Mouse (Mus musculus) hindbrain, embryonic 16.5 days (tissue): Measurements from ENCODE around the gene Gm3233. TPM values are rescaled to one million over a fixed set of nuclear protein-coding genes. Genes with fewer than 3 reads are reported as not detected.
"Not testable (repeated sequence)": the region's sequence is repeated elsewhere in the genome, so short reads cannot be mapped to it uniquely, and the experiment has no call there.

Experiments
- ATAC-seq: fragments of 200-750 bp; cut with Nextera tagmentation; 2 replicates; pipeline ENCODE4 v1.8.0; 2017; ENCODE audit warnings: moderate TSS enrichment, moderate library complexity
- H3K27ac ChIP-seq: fragments of 300-500 bp; sonication (generic); 2 replicates; pipeline ENCODE4 v1.5.1; 2014; ENCODE audit warnings: low read depth, mild to moderate bottlenecking, control low read depth, low read length, moderate library complexity
- H3K27me3 ChIP-seq: fragments of 300-500 bp; sonication (generic); replicated peaks from 2 replicates; pipeline ENCODE4 v1.6.1; 2014; ENCODE audit warnings: low read length; ENCODE audit not compliant: control insufficient read depth, insufficient read depth
- H3K36me3 ChIP-seq: fragments of 300-500 bp; sonication (generic); 2 replicates; pipeline ENCODE4 v1.6.1; 2014; ENCODE audit warnings: mild to moderate bottlenecking, low read length, moderate library complexity, mixed read lengths; ENCODE audit not compliant: control insufficient read depth, insufficient read depth
- H3K4me1 ChIP-seq: fragments of 300-500 bp; sonication (generic); 2 replicates; pipeline ENCODE4 v1.6.1; 2014; ENCODE audit warnings: low read depth, low read length; ENCODE audit not compliant: control insufficient read depth, insufficient read depth
- H3K4me2 ChIP-seq: fragments of 300-500 bp; sonication (generic); 2 replicates; pipeline ENCODE4 v1.6.1; 2014; ENCODE audit warnings: mild to moderate bottlenecking, low read length, control low read depth, moderate library complexity
- H3K4me3 ChIP-seq: fragments of 300-500 bp; sonication (generic); 2 replicates; pipeline ENCODE4 v1.5.1; 2014; ENCODE audit warnings: mild to moderate bottlenecking, low read length, control low read depth, moderate library complexity
- H3K9ac ChIP-seq: fragments of 300-500 bp; sonication (generic); 2 replicates; pipeline ENCODE4 v1.6.1; 2014; ENCODE audit warnings: low read depth, mild to moderate bottlenecking, control low read depth, low read length, moderate library complexity
- H3K9me3 ChIP-seq: fragments of 300-500 bp; sonication (generic); 2 replicates; pipeline ENCODE4 v1.6.1; 2014; ENCODE audit warnings: mild to moderate bottlenecking, low read length, moderate library complexity; ENCODE audit not compliant: control insufficient read depth
- WGBS: fragments of 180-500 bp; shearing (Covaris S2); extraction: QIAGEN DNeasy Blood & Tissue Kit; methylation state at CpG from one replicate; pipeline ENCODE4 v1.1.7; 2014; 5-methylcytosine and 5-hydroxymethylcytosine counted together
- polyA plus RNA-seq: library from polyadenylated mRNA; unstranded; fragments of >200 nt; fragmentation: Nextera tagmentation; extraction: Ambion mirVana; gene quantifications from 2 replicates; pipeline ENCODE4 v1.2.1, GENCODE M21; 2015

Gm3233 gene
- not detected in 2 replicates for polyA plus RNA-seq

GRCm38 (mm10) chr10:77759582-77759981 lies at the start of gene Gm3233:
Gene Gm3233, minus strand, starts transcription at chr10:77759682.
- H3K4me2 ChIP-seq, H3K27ac ChIP-seq, H3K4me3 ChIP-seq, ATAC-seq, H3K9me3 ChIP-seq, H3K36me3 ChIP-seq, H3K27me3 ChIP-seq, H3K9ac ChIP-seq, H3K4me1 ChIP-seq: not testable (repeated sequence)
- WGBS: no CpG with 5 or more reads among the region's 1 CpGs

GRCm38 (mm10) chr10:77804095-77804494 lies 44.6 kb upstream of the Gm3233 start:
- Histone ChIP-seq H3K4me2 (no peak overlapping the region), H3K9ac (no peak overlapping the region), H3K36me3 (no peaks in the 10 kb centered on the region), H3K9me3 (peaks cover 2% of the 10 kb centered on the region; the same call in 1 of the 2 replicates), H3K27ac (no peak overlapping the region), H3K27me3 (no peaks in the 10 kb centered on the region), H3K4me1 (no peaks in the 10 kb centered on the region), H3K4me3 (no peak overlapping the region)
- ATAC-seq: no peak
- 77% methylated on average over 3 of the region's 3 CpGs for WGBS

DNA sequence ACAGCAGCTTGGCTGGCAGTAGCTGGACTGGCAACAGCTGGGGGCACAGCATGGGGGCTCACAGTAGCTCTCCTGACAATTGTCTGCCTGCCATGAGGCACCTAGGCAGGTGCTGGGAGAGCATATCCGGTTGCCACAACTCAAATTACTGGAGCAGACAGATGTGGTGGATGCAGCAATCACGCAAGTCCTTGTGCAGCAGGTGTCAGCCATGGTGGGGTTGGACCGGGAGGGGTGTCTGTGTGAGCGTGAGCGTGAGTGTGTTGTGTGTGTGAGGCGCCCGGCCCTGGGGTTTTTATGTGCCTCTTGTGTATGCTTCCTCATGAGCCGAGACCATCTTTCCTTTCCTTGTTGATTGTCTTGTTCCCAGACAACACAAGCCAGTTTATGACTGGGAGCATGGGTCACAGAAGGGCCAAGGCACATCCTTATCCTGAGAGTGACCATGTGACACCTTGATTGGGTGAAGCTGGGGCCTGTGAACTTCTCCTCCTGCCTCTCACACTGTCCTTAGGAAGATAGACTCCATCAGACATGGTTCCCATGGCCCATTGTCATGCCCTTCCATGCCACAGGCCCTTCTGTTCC lies 39.5 kb upstream of the Gm3233 start, which contains the start of gene Gm19668:
TSS of gene Gm19668 (minus strand) at position 213 of the 588 bp plus-strand sequence.
- H3K9ac ChIP-seq: no peak within 1 kb of the TSS
- no peaks in the 10 kb centered on the region for H3K36me3 ChIP-seq
- WGBS: 70% methylated on average over 8 of the region's 8 CpGs
- H3K4me3 ChIP-seq: no peak within 1 kb of the TSS
- no peak within 1 kb of the TSS for H3K4me2 ChIP-seq
- H3K4me1 ChIP-seq: no peaks in the 10 kb centered on the region
- H3K27me3 ChIP-seq: no peaks in the 10 kb centered on the region
- H3K27ac ChIP-seq: no peak within 1 kb of the TSS
- ATAC-seq: no peak
- H3K9me3 ChIP-seq: no peaks in the 10 kb centered on the region

DNA sequence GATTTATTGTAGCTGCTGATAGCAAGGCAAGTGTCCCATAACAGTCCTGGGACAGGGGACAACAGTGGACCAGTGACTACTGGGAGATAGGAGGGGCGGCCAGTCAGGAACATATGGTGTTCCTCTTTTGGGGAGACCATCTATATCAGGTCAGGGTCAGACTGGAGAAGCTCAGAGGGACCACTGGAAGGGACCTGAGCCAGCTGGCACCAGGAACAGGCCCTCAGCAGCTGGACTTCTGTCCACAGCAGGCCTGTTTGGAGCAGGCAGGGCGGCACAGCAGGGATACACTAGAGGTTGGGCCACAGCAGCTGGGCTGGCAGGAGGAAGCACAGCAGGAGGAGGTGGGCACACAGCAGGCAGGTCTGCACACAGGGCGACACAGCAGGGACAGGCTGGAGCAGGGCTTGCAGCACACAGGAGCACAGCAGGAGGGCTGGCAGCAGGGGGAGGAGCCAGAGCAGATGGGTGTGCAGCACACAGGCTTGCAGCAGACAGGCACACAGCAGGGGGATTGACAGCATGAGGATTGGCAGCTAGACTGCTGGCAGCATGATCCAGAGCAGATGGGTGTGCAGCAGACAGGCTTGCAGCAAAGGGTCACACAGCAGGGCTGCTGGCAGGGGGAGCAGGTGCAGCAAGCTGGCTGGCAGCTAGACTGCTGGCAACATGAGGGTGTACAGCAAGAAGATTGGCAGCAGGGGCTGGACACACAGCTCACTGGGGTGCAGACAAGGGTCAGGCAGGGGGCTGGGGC lies 38.9 kb upstream of the Gm3233 start:
- H3K4me3 ChIP-seq, H3K27me3 ChIP-seq, ATAC-seq, H3K9ac ChIP-seq, H3K36me3 ChIP-seq, H3K4me1 ChIP-seq, H3K4me2 ChIP-seq, H3K9me3 ChIP-seq, H3K27ac ChIP-seq: not testable (repeated sequence)
- WGBS: 38% methylated on average over 3 of the region's 3 CpGs

- no peaks in the 10 kb centered on the region for H3K4me1 ChIP-seq
- H3K4me2 ChIP-seq: no peak overlapping the region
- H3K4me3 ChIP-seq: no peak overlapping the region
- WGBS: 16% methylated on average over 3 of the region's 3 CpGs
- H3K27me3 ChIP-seq: no peaks in the 10 kb centered on the region
- H3K27ac ChIP-seq: no peak overlapping the region
- no peaks in the 10 kb centered on the region for H3K36me3 ChIP-seq
- no peaks in the 10 kb centered on the region for H3K9me3 ChIP-seq
- no peak for ATAC-seq
- H3K9ac ChIP-seq: no peak overlapping the region
These were observed 38.2 kb upstream of the Gm3233 start for GRCm38 (mm10) chr10:77797677-77798076.

GRCm38 (mm10) chr10:77794976-77795375 lies 35.5 kb upstream of the Gm3233 start, which contains the start of gene Gm9639:
Gene Gm9639, minus strand, starts transcription at chr10:77795076.
- Histone ChIP-seq H3K9me3 (no peaks in the 10 kb centered on the region), H3K4me3 (no peak within 1 kb of the TSS), H3K36me3 (no peaks in the 10 kb centered on the region), H3K9ac (no peak within 1 kb of the TSS), H3K4me1 (no peaks in the 10 kb centered on the region), H3K27ac (no peak within 1 kb of the TSS), H3K4me2 (no peak within 1 kb of the TSS), H3K27me3 (no peaks in the 10 kb centered on the region)
- no peak for ATAC-seq
- 71% methylated on average over 2 of the region's 2 CpGs for WGBS

GRCm38 (mm10) chr10:77788621-77789020 lies 29.1 kb upstream of the Gm3233 start:
- H3K4me3 ChIP-seq: no peak overlapping the region
- no peaks in the 10 kb centered on the region for H3K4me1 ChIP-seq
- H3K36me3 ChIP-seq: no peaks in the 10 kb centered on the region
- no peak overlapping the region for H3K4me2 ChIP-seq
- 76% methylated on average over 2 of the region's 2 CpGs for WGBS
- no peaks in the 10 kb centered on the region for H3K27me3 ChIP-seq
- no peaks in the 10 kb centered on the region for H3K9me3 ChIP-seq
- no peak overlapping the region for H3K9ac ChIP-seq
- H3K27ac ChIP-seq: no peak overlapping the region
- no peak for ATAC-seq

- not testable (repeated sequence) for H3K4me2 ChIP-seq, H3K4me1 ChIP-seq, H3K9me3 ChIP-seq, H3K27ac ChIP-seq, H3K9ac ChIP-seq, ATAC-seq, H3K27me3 ChIP-seq, H3K36me3 ChIP-seq, H3K4me3 ChIP-seq
- no CpG with 5 or more reads among the region's 1 CpGs for WGBS
These were observed 28.4 kb upstream of the Gm3233 start, which contains the start of gene Gm7137 for GRCm38 (mm10) chr10:77787876-77788275. Gene Gm7137, minus strand, starts transcription at chr10:77788200.

DNA sequence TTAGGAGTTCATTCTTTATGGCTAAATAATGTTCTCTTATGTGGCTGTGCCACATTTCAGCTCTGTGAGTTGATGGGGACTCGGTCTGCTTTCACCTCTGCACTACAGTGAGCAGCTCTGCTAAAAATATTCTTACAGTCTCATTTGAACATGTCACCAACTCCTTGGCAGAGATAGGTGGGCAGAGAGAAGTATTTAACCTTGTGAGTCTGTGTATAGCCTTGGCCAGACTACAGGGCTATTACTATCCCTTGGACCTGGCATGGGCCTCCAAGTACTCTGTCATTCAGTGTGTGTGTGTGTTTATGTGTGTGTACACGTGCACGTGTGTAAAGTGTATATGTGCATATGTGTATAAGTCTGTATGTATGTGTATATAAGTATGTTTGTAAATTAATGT lies 23.9 kb upstream of the Gm3233 start:
- not testable (repeated sequence) for H3K9me3 ChIP-seq, H3K4me1 ChIP-seq, ATAC-seq, H3K27me3 ChIP-seq, H3K36me3 ChIP-seq, H3K4me3 ChIP-seq, H3K9ac ChIP-seq, H3K27ac ChIP-seq, H3K4me2 ChIP-seq
- WGBS: 100% methylated on average over 1 of the region's 3 CpGs
